ENCODE assay signal across 9 mouse cellular contexts in the genomic region with DNA sequence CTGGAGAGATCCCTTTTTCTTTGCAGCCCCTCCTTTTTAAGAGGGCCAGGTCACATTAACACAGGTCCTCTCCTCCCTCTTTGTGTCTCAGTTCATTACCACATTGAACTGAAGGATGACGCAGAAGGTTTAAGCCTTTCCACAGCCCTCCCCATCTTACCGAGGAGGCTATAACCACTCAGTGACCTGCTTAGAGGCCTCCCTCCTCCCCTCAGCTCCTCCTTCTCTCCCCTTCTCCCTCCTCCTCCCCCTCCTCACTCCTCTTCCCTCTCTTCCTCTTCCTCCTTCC. TPM values are rescaled to one million over a fixed set of nuclear protein-coding genes. Genes with fewer than 3 reads are reported as not detected.
DNase-seq lines count a peak whose midpoint lies in the region; ATAC-seq lines count a peak whose summit lies in the region.
"Had no signal": no experiment of that assay in that cellular context is flagged by ENCODE, and none has a peak within 500 bp of the region (broad histone marks: within the 10 kb centered on the region; RNA-seq: fewer than 3 reads in every experiment).

No protein-coding gene starts in this region.

- DNase-seq in kidney, adult 18-20 months = no peak
- no peak for DNase-seq in embryonic facial prominence, embryonic 10.5 days (ENCODE audit: low spot score)
- no peak for DNase-seq in cerebellum, postnatal 4 days (ENCODE audit: low spot score in 2 of 2)
- no peak for DNase-seq in adrenal gland, postnatal 25 days
- no peak for DNase-seq in right cerebral cortex, postnatal 4 days

- ATAC-seq in kidney, embryonic 16.5 days (ENCODE audit: low FRiP score, low TSS enrichment) = peak; percentile 60
- ATAC-seq in hindbrain, embryonic 13.5 days (ENCODE audit: low FRiP score) = no peak
- no peak for ATAC-seq in midbrain, embryonic 15.5 days (replicated peaks)

- H3K27ac ChIP-seq in kidney, embryonic 16.5 days (ENCODE audit: low read length) = peak overlapping the region; percentile 97
- peak overlapping the region; percentile 92 for H3K27ac ChIP-seq in embryonic facial prominence, embryonic 10.5 days (replicated peaks)
- peak overlapping the region; percentile 81 for H3K27ac ChIP-seq in hindbrain, embryonic 13.5 days
- H3K27ac ChIP-seq in midbrain, embryonic 15.5 days = peak overlapping the region; percentile 62

- no peaks in the 10 kb centered on the region for H3K27me3 ChIP-seq in kidney, embryonic 16.5 days (ENCODE audit: insufficient read depth, low read length)
- no peaks in the 10 kb centered on the region for H3K27me3 ChIP-seq in embryonic facial prominence, embryonic 10.5 days (replicated peaks; ENCODE audit: low read depth, poor library complexity, severe bottlenecking)
- no peaks in the 10 kb centered on the region for H3K27me3 ChIP-seq in hindbrain, embryonic 13.5 days
- no peaks in the 10 kb centered on the region for H3K27me3 ChIP-seq in midbrain, embryonic 15.5 days (replicated peaks)

- H3K36me3 ChIP-seq in kidney, embryonic 16.5 days (ENCODE audit: insufficient read depth, low read length) = no peaks in the 10 kb centered on the region
- H3K36me3 ChIP-seq in embryonic facial prominence, embryonic 10.5 days (replicated peaks) = no peaks in the 10 kb centered on the region
- H3K36me3 ChIP-seq in hindbrain, embryonic 13.5 days = no peaks in the 10 kb centered on the region
- H3K36me3 ChIP-seq in midbrain, embryonic 15.5 days (replicated peaks) = no peaks in the 10 kb centered on the region

- no peaks in the 10 kb centered on the region for H3K9me3 ChIP-seq in kidney, embryonic 16.5 days (ENCODE audit: low read length)
- H3K9me3 ChIP-seq in embryonic facial prominence, embryonic 10.5 days = no peaks in the 10 kb centered on the region
- no peaks in the 10 kb centered on the region for H3K9me3 ChIP-seq in hindbrain, embryonic 13.5 days
- H3K9me3 ChIP-seq in midbrain, embryonic 15.5 days = no peaks in the 10 kb centered on the region

- H3K4me1 ChIP-seq in kidney, embryonic 16.5 days (ENCODE audit: insufficient read depth, low read length) = peaks cover 27% of the 10 kb centered on the region
- peaks cover 53% of the 10 kb centered on the region for H3K4me1 ChIP-seq in embryonic facial prominence, embryonic 10.5 days
- peaks cover 29% of the 10 kb centered on the region for H3K4me1 ChIP-seq in hindbrain, embryonic 13.5 days (replicated peaks)
- H3K4me1 ChIP-seq in midbrain, embryonic 15.5 days = peaks cover 14% of the 10 kb centered on the region

- no peak overlapping the region for H3K4me3 ChIP-seq in kidney, embryonic 16.5 days (ENCODE audit: low read length)
- no peak overlapping the region for H3K4me3 ChIP-seq in embryonic facial prominence, embryonic 10.5 days
- H3K4me3 ChIP-seq in hindbrain, embryonic 13.5 days = no peak overlapping the region
- no peak overlapping the region for H3K4me3 ChIP-seq in midbrain, embryonic 15.5 days

- WGBS in kidney, embryonic 16.5 days = 14% methylated on average over 2 of the region's 2 CpGs
- WGBS in embryonic facial prominence, embryonic 10.5 days = 47% methylated on average over 2 of the region's 2 CpGs
- 49% methylated on average over 2 of the region's 2 CpGs for WGBS in hindbrain, embryonic 13.5 days
- WGBS in midbrain, embryonic 15.5 days = 35% methylated on average over 2 of the region's 2 CpGs

- H3K4me2 ChIP-seq in kidney, embryonic 16.5 days (replicated peaks; ENCODE audit: low read depth, low read length) = 0 out of 2 replicates have a peak overlapping the region, but pooled peaks have one; percentile 5
- no peak overlapping the region for H3K4me2 ChIP-seq in hindbrain, embryonic 13.5 days
- H3K4me2 ChIP-seq in midbrain, embryonic 15.5 days = no peak overlapping the region

- peak overlapping the region; percentile 59 for H3K9ac ChIP-seq in kidney, embryonic 16.5 days (replicated peaks; ENCODE audit: low read length)
- peak overlapping the region; percentile 30; the same call in 1 of the 2 replicates for H3K9ac ChIP-seq in hindbrain, embryonic 13.5 days
- no peak overlapping the region for H3K9ac ChIP-seq in midbrain, embryonic 15.5 days

RNA-seq across cellular contexts. Expression of gene Apol6, which starts 7.6 kb away (rescaled TPM):
- polyA plus RNA-seq in kidney, embryonic 16.5 days (2015; fragmentation: Nextera tagmentation; extraction: Ambion mirVana) = not detected in 2 replicates
- polyA plus RNA-seq in embryonic facial prominence, embryonic 10.5 days (2016; fragmentation: Nextera tagmentation; extraction: Ambion mirVana) = 0.07 and 0.16 TPM in 2 replicates
- polyA plus RNA-seq in hindbrain, embryonic 13.5 days (2015; fragmentation: Nextera tagmentation; extraction: Ambion mirVana) = not detected in 2 replicates
- polyA plus RNA-seq in midbrain, embryonic 15.5 days (2015; fragmentation: Nextera tagmentation; extraction: Ambion mirVana) = 0.06 and 0.22 TPM in 2 replicates
- total RNA-seq in adrenal gland, postnatal 25 days (2021) = 9.8 and 12.1 TPM in 2 replicates
- total RNA-seq: layer of hippocampus, postnatal 25 days had no signal

RNA-seq across cellular contexts. Expression of gene Mb, which starts 13.5 kb away (rescaled TPM):
- polyA plus RNA-seq in kidney, embryonic 16.5 days (2015; fragmentation: Nextera tagmentation; extraction: Ambion mirVana) = 0.64 and 0.71 TPM in 2 replicates
- polyA plus RNA-seq in embryonic facial prominence, embryonic 10.5 days (2016; fragmentation: Nextera tagmentation; extraction: Ambion mirVana) = 0.72 and 0.86 TPM in 2 replicates
- 0.44 and 0.62 TPM in 2 replicates for polyA plus RNA-seq in hindbrain, embryonic 13.5 days (2015; fragmentation: Nextera tagmentation; extraction: Ambion mirVana)
- polyA plus RNA-seq in midbrain, embryonic 15.5 days (2015; fragmentation: Nextera tagmentation; extraction: Ambion mirVana) = 0.66 TPM in 2 replicates
- 0.67 and 1.3 TPM in 2 replicates for total RNA-seq in adrenal gland, postnatal 25 days (2021)
